Mouse (Mus musculus): ENCODE results near the gene Iqschfp. TPM values are rescaled to one million over a fixed set of nuclear protein-coding genes. Genes with fewer than 3 reads are reported as not detected.

The Iqschfp gene
- total RNA-seq, 2 experiments from 2014 or later: not detected

DNA sequence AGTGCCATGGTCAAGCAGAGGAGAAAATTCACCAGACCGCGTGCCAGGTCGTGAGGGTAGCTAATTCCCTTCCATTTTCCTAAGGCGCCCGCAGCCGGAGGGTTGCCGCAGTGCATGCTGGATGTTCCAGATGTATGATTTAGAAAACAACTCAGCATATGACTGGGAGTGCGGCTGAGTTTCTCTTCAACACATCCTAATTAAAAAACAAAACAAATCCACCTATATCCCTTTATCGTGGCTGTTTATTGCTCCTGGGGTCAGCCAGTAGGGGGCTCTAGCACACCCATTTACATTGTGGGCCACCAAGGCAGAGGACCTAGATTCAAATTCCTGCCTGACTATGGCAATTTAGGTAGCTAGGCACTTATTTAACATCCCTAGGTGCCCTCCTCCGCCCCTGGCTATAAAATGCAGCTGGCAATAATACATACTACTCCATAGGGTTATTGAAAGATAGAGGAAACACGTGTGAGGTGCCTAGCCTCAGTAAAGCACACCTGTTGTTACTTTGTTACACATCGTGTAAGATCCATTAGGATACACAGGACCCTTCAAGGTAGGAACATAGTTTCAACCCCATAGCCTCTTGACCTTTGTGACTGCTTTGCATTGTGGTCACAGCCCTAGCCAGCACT lies 690.2 kb downstream of the Iqschfp start:
- no peak for DNase-seq
- intact Hi-C loops (cut with DNase I): loop anchor here (2.0 kb wide), 1 partner anchor 19 kb away; no protein-coding TSS in a partner anchor

DNA sequence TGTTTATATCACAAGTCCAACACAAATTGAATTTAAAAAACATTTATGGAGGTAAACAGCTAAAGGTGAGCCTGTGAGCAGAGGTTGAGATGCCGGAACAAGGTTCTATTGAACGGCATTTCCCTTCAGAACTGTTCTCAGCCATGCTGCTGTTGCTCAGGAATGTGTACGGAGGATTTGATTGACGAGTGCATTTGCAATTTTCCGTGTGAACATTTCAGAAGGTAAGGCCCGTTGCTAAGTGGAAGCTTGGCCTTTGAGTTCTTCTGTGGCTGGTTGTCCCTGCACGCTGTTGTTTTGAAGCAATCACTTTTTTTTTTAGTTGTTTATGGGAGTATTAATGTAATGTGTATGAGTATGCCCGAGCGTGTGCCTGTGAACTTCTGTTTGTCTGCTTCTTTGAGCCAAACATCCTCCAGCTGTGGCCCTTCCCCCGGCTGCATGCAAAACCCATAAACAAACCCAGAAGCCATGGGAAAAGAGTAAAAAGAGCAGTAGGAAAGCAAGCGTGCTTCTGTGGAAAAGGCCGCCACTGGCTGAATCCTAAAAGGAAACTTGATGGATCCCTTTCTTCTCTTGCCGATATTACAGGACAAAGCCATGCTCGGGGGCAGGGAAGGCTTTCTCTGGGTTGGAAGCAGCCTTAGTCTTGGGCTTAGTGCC lies 691.1 kb downstream of the Iqschfp start:
- DNase-seq: peak; percentile 48 to 65
- intact Hi-C loops (cut with DNase I): loop anchor here (2.0 kb wide), 1 partner anchor 20 kb away; no protein-coding TSS in a partner anchor

DNA sequence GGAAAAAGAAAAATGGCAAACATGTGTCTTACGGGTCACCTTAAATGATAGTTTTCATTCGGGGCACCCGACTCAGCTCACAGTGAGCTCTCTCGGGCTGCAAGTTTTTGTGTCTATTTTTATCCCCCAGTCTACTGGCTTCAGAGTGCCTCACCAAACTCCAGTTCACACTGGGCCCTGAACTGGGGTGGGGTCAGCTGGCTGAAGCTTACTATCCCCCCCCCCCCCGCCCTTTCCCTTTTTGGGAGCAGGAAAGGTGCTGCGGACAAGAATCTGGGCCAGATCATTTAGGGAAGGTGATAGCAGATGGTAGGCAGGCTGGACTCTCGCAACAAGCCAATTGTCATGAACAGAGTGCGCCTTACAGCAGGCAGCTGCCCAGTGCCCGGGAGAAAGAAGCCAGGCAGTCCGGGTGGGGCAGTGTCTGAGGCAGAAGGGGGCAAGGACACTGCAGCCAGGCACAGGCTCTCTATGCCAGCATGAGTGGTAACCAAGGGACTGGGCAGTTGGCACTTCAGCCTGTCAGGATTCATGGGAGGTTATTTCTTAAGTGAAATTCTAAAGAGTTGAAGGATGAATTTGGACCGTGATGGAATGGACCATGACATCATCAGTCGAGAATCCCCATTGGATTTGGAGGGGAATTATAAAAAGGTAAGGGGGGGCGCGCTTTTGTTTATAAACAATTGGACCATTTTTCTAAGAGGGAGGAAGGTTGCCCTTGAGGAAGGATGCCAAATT lies 691.9 kb downstream of the Iqschfp start:
- intact Hi-C loops (cut with DNase I): loop anchor here (2.0 kb wide), 1 partner anchor 21 kb away; no protein-coding TSS in a partner anchor
- DNase-seq: peak; percentile 78 to 83

DNA sequence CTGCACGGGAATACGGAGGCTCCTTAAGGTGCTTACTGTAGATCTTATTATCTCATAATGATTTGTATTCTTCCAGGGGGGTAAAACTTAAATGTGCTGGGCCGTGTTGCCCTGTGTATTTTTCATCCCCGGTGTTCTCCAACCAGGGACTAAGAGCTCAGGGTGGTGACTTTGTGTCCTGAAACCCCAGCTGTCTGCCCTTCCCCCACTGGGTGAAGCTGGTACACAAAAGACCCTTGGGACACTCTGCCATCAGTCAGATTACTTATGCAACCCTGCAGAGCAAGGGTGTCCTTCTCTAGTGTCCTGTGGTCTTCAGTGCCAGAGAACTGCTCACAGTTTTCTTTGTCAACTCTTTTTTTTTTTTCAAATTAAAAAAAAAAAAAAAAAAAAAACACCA lies 693.2 kb downstream of the Iqschfp start:
- peak in 1 of 2 experiments; percentile 58 for DNase-seq
- intact Hi-C loops (cut with DNase I): no loop called here

DNA sequence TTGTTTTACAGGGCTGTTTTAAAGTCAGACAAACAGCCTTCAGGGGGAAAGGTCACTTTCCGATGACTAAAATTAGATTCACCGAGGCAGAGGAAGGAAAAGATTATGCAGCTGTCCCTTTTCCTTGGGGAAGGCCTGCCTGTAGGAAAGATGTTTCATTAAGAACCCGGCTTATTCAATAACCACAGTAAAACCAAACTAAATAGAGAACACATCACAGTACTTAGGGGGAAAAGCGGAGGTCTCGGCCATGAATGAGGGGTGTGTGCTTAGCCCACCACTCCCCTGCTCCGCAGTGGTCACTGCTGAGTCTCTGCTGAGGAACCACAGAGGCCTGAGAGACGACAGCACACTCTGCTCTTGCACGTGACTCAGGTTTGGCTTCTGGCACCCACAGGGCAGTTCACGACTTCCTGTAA lies 694.6 kb downstream of the Iqschfp start:
- peak; percentile 54 to 55 for DNase-seq
- intact Hi-C loops (cut with DNase I): no loop called here

DNA sequence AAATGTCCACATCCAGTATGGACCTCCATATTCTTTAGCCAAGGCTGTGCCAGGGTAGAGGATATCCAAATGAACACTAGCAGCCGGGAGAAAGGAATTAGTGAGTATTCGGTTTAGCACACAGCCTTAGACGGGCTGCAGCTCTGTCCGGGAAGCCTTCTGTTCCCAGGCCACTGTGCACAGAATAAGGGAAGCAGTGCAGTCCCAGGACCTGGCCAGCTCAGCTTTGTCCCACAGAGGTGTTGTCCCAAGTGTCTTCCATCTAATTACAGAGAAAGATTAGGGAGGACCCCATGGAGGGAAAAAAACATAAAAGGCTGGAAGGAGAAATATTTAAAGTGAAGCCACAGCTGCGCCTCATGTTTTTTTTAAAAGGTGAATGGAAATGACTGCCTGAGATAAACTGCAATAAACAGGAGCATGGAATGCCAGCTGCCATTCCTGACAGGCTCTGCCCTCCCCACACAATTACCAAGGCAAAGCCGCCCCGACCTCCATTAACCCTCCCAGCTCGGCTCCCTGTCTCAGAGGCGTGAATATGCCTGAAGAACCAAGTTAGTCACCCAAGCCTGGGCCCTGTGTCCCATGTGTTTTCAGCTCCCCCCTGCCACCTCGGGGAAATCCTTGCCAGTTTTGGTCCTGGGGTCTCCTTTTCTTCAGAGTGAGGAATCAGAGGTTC lies 695.7 kb downstream of the Iqschfp start:
- intact Hi-C loops (cut with DNase I): no loop called here

DNA sequence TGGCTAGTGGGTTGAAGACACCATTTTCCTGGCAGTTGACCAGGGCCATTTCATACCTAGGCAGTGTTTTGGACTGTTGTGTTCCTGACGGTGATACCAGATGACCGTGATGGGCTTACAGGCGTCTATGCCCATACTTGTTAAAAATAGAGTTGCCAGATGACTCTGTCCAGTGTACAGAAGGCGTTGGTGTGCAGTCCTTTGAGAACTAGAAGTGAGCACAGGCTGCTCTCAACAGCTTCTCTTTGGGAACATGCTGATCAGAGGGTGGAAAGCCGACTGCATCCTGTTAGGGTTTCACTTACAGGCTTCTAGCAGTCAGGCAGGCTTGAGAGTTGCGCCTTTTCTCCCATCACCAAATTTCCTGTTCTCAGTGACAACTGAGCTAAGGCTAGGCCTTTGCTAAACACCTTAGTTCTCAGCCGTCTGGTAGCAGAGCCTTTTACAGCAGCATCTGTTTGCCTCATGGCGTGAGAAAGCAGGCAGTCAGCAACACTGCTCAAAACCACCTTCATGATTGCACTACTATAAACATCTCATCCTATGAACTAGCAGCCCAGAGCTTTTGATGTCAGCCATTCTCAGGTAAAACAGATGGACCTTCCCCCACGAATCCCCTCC lies 697.3 kb downstream of the Iqschfp start:
- intact Hi-C loops (cut with DNase I): no loop called here
- peak; percentile 44 to 52 for DNase-seq

More for the DNA sequence above, 695.7 kb downstream of the Iqschfp start:
- no peak for DNase-seq

DNA sequence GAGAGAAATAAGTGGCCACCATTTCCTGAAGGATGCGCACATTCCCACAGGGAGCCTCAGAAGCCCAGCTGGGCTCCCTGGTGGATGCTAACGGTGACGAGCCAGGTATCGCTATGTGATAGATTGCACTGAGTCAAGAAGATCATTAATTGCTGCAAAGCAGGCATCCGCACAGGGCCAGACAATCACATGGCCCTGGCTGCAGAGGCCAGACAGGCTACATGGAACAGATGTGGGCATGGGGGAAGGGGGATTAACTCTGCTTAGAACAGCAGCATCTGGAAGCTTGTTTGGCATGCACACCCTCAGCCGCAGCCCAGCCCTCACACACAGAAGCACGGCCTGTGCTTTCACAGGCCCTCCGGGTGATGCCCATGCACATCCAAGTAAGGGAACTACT lies 698.4 kb downstream of the Iqschfp start:
- intact Hi-C loops (cut with DNase I): no loop called here
- peak in 1 of 2 experiments; percentile 47 for DNase-seq

DNA sequence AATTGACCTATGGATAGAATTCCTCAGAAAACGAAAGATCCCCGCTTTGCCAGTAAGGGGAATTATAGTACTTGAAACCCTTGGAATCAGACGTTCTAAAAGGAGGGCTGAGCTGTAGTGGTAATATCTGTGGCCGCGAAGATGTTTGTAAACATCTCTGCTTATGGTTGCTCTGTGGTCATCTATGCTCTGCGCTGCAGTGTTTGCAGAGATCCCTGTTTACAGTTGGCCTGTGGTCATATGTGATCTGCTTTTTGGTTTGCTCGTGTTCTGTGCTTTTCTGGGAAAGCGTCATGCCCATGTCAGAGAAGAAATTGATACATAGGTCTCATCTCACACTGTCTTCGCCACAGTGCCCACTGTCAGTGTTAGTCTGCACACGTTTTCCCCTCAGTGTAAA lies 700.5 kb downstream of the Iqschfp start:
- intact Hi-C loops (cut with DNase I): no loop called here
- DNase-seq: no peak

DNA sequence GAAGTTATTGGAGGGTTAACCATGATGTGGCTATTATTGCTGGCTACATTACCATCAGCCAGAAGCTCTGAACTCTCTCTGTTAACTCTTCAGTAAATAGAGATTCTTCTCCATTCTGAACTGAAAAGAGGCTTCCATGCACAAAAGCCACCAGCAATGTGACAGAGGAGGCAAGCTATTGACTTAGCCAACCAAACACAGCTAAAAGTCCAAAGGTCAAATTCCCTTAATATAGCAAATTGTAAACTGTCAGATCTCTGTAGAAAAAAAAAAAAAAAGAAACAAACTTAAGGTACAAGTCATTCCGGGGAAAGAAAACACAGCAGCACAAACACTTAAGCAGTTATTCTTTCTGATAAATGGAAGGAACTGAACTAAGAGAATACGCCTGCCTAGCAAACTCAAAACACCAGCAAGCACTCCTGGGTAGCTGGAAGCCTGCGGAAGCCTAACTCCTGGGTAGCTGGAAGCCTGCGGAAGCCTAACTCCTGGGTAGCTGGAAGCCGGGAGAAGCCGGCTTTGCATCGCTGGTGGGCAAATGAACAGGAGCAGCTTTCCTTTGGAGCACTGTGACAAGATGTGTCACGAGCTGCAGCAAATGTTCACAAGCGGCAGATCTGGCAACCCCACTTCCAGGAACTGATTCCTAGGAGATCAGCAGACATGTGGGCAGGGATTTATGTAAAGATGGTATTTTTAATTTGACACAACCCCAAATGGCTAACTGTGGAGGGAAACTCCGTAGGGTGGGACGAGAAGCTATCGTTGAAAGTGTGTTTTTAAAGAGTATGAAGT lies 701.2 kb downstream of the Iqschfp start:
- DNase-seq: no peak
- intact Hi-C loops (cut with DNase I): no loop called here

DNA sequence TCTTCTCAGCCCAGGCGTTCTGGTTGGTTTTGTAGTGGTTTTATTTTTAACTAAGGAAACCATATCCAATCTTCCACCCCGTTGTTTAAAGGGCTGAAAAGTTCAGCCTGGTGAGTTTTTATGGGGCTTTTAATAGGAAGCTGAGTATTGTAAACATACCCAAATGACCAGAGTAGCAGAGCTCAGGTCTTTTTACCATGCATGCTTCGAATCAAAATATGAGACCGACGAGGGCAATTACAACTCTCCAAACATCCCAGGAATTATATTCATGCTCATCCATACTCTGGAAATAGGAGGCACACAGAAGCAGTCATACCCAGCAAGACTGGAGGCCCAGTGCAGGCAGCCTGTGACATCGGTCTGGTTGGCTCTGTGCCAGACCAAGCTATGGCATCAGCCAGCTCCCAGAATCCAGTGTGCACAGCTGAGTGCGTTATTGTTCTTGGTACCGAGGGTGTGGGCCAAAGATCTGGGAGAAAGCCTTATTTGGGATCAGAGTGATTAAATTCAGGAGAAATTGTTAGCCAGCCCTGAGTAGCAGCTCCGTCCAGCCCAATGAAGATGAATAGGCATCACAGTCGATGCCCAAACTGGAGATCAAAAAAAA lies 703.4 kb downstream of the Iqschfp start:
- intact Hi-C loops (cut with DNase I): no loop called here
- DNase-seq: no peak

DNA sequence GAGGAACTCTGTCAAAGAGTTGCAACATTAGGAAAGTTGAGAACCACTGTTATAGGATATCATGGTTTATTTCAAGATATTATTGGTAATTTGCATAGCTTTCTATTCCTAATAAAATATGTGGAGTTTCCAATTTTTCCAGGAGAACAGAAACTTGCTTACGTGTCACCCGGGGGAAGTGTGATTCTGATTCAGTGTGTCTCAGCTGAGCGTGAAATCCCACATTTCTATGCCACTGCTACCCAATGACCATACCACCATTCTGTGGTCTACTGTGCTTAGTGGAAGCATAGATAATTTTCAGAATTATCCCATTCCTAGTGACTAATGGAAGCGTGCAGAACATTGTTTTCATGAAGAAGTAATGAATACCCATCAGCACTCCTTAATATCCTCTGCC lies 704.9 kb downstream of the Iqschfp start:
- DNase-seq: no peak
- intact Hi-C loops (cut with DNase I): no loop called here

DNA sequence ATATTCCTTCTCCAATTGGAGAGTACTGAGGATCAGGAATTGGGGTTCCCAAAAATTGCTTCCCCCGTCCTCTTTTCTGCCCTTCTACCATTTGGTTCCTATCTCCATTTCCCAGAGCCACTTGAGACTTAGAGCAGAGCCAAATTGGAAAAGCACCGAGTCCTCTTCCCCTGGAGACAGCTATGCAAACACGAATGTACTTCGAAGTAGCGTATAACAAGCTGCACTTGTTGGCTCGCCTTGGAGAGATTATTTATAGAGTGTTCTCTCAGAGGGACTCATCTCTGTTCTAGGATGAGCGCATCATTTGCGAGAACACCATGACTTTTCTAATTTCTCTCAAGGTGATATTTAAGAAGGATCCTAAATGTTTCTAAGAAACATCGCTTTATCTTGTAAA lies 710.9 kb downstream of the Iqschfp start:
- peak; percentile 62 to 72 for DNase-seq
- intact Hi-C loops (cut with DNase I): no loop called here

DNA sequence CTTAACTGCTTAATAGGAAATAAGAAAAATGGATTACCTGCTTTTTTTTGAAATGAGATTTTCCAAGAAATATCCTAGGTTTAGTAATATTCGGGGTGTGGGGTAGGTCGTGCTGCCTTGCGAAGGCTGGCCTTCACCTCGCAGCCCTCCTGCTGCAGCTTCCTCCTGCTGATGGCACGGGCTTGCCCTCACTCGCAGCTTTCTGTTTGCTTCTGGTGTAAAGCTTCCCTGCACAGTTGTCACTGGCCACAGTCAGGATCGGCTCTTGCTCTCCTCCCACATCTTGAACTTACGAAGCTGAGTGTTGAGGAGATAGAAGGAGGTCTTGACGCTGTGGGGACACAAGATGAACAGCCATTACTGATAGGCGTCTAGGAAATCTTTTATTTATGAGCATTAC lies 712.4 kb downstream of the Iqschfp start:
- intact Hi-C loops (cut with DNase I): no loop called here
- DNase-seq: no peak

DNA sequence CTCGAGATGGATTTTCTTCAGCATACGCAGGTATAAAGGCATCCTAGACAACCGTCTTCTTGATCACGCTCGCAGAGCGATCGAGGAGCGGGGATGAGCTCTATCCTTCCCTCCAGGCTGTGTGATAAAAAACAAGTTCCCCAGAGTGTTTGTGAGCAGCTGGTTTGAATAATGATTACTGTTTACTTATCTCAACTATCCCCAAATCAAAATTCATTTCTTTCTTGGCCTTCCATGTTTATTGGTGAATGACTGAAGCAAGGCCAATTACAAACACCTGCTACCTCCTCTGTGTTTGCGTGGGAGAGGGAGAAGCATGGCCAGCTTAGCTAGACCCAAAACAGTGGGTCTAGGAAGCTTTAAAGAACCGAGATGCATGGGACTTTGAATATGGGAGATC lies 712.9 kb downstream of the Iqschfp start:
- DNase-seq: no peak
- intact Hi-C loops (cut with DNase I): no loop called here

DNA sequence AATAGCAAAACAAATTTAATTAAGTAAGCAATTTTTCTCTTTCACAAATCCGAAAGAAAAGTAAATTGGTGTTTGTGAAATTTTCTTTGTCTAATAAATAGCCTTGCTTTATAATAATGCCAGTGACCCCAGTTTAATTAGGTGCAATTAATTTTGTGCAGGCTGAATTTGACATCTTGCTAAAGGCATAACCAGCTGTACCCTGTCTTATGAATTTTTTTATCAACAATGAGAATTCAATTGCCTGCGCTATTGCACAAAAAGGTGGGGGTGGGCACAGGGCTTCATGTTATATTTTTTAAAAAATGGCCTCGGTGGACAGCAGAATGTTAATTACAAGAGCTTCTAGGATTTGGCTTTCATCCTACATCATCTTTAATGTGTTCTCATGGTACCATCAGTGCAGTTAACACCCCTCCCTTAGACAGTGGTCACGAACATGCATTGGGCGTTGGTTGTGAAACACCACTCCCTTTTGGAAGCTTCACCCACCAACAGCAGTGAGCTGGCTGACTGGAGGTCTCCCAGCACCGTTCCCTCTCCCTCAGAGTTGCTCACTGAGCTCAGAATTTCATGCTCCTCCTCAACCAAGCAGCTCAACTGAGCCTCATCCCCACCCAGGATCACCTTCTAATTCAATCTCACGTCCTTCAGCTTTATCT lies 714.0 kb downstream of the Iqschfp start:
- intact Hi-C loops (cut with DNase I): no loop called here

DNA sequence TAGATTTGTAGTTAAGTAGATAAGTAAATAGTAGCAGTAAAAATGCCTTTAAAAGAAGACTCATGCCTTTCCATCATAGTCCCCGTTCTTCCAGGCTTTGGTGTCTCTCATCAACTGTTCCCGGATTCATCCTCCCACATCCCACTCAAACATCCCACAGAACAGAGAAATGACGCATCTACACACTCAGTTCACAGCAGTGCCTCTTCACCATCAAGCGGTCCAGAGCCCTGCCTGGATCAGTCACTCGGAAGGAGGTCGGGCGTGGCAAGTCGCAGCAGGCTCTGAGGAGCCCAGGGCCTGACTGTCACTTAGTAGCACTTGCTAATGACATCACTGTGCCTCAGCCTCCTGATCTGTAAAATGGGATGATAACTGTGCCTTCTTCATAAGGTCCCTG lies 714.7 kb downstream of the Iqschfp start:
- no peak for DNase-seq
- intact Hi-C loops (cut with DNase I): no loop called here

More for the DNA sequence above, 714.0 kb downstream of the Iqschfp start:
- DNase-seq: no peak

DNA sequence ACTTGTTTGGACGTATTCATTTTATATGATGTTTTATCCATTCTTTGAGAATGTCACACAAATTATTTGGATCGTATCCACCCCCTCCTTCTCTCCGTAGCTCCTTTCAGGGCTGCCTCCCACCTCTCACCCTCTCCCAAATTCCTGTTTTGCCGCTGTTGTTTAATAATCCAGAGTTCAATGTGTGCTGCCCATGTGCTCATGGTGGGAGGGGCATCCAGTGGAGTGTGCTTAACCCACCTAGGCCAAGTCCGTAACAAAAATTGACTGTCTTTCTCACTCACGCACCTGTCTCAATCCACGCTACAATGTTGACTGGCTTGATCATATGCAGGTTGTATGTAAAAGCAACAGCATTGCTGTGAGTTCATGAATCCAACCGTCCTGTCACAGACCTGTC lies 715.3 kb downstream of the Iqschfp start:
- intact Hi-C loops (cut with DNase I): no loop called here
- no peak for DNase-seq

Data from heart, postnatal 10 days (tissue).